Mouse (Mus musculus) stomach, embryonic 15.5 days (tissue): Measurements from ENCODE around the gene Tcfl5. TPM values are rescaled to one million over a fixed set of nuclear protein-coding genes. Genes with fewer than 3 reads are reported as not detected.

ENCODE experiments used
- ATAC-seq: fragments of 200-750 bp; cut with Nextera tagmentation; 2 replicates; pipeline ENCODE4 v1.8.0; 2017; ENCODE audit warnings: low read depth, moderate number of reproducible peaks, moderate TSS enrichment; ENCODE audit not compliant: insufficient read depth, low FRiP score
- H3K27ac ChIP-seq: fragments of 300-500 bp; sonication (generic); 2 replicates; pipeline ENCODE4 v1.5.1; 2015; ENCODE audit warnings: mild to moderate bottlenecking, inconsistent platforms
- H3K27me3 ChIP-seq: fragments of 300-500 bp; sonication (generic); replicated peaks from 2 replicates; pipeline ENCODE4 v1.6.1; 2015; ENCODE audit warnings: inconsistent platforms
- H3K36me3 ChIP-seq: fragments of 300-500 bp; sonication (generic); 2 replicates; pipeline ENCODE4 v1.6.1; 2015; ENCODE audit warnings: inconsistent platforms
- H3K4me1 ChIP-seq: fragments of 300-500 bp; sonication (generic); 2 replicates; pipeline ENCODE4 v1.6.1; 2015; ENCODE audit warnings: inconsistent platforms
- H3K4me2 ChIP-seq: fragments of 300-500 bp; sonication (generic); 2 replicates; pipeline ENCODE4 v1.6.1; 2015; ENCODE audit warnings: mild to moderate bottlenecking, inconsistent platforms
- H3K4me3 ChIP-seq: fragments of 300-500 bp; sonication (generic); replicated peaks from 2 replicates; pipeline ENCODE4 v1.5.1; 2015; ENCODE audit warnings: inconsistent platforms
- H3K9ac ChIP-seq: fragments of 300-500 bp; sonication (generic); 2 replicates; pipeline ENCODE4 v1.6.1; 2015; ENCODE audit warnings: inconsistent platforms
- H3K9me3 ChIP-seq: fragments of 300-500 bp; sonication (generic); 2 replicates; pipeline ENCODE4 v1.6.1; 2016; ENCODE audit warnings: inconsistent platforms
- WGBS: fragments of 180-500 bp; shearing (Covaris S2); methylation state at CpG from one replicate; pipeline ENCODE4 v1.1.7; 2015; 5-methylcytosine and 5-hydroxymethylcytosine counted together
- polyA plus RNA-seq: library from polyadenylated mRNA; unstranded; fragments of >200 nt; fragmentation: Nextera tagmentation; extraction: Ambion mirVana; gene quantifications from 2 replicates; pipeline ENCODE4 v1.2.1, GENCODE M21; 2015

Gene Tcfl5
- 0.12 and 0.21 TPM in 2 replicates for polyA plus RNA-seq

DNA sequence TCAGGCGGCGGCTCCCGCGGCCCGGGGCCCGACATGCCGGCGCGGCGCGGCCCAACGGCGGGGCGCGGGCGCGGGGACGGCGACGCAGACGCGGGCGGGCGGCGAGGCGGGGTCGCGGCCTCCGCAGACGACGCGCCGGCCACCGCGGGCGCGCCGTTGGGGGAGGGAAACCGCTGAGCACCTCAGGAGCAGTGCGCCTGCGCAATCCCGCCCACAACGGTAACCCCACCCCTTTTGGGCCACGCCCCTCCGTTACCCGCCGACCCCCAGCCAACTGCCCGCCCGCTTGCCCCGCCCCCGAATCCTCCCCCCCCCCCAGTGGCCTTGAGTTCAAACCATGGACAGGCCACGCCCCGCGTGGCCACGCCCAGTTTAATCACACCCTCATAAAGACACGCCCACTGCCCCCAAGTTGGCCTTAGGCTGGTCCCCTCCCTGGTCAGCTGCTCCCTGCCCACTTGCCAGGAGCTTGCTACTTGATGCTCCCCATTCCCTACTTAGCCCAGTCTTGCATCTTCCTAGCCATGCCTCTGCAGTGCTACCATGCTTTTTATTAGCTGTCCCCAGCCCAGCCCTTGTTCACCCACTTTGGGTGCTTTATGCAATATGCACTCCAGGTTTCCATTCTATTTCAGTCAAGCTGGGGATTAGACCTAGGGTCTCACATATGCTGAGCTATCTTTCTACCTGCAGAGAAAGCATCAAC is at the start of gene Tcfl5:
Tcfl5 (minus strand) TSS at position 154 of the 706 bp plus-strand sequence.
- 4% methylated on average over 26 of the region's 56 CpGs for WGBS
- peak within 1 kb of the TSS; percentile 37 for H3K4me3 ChIP-seq
- peaks cover 40% of the 10 kb centered on the region for H3K27me3 ChIP-seq
- peak within 1 kb of the TSS; percentile 52 for H3K4me2 ChIP-seq
- H3K9me3 ChIP-seq = peaks cover 8% of the 10 kb centered on the region; the same call in 1 of the 2 replicates
- no peak within 1 kb of the TSS for H3K9ac ChIP-seq
- no peaks in the 10 kb centered on the region for H3K36me3 ChIP-seq
- H3K4me1 ChIP-seq = 0 out of 2 replicates have a peak, but pooled peaks cover 3% of the 10 kb centered on the region
- H3K27ac ChIP-seq = no peak within 1 kb of the TSS
- no peak for ATAC-seq

DNA sequence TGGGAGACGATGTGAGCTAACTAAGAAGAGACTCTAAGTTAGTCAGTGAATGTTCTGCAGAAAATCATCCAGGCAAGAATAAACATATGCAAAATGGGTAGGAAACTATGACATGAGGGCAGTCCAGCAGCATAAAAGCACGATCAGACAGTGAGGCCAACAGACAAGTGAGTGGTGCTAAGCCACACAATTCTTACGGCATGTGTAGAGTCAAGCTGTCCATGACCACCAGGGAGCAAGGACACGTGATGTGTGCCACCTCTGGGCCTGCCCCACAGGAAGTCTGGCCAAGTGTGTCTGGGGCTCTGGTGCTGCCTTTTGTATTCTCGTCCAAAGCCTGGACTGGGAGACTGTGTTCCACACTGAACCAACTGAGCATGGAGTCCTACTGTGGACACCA is 47.3 kb upstream of the Tcfl5 start:
- no peak overlapping the region for H3K9ac ChIP-seq
- H3K27me3 ChIP-seq = no peaks in the 10 kb centered on the region
- H3K36me3 ChIP-seq = peaks cover 49% of the 10 kb centered on the region
- H3K4me1 ChIP-seq = no peaks in the 10 kb centered on the region; the same call in 1 of the 2 replicates
- H3K27ac ChIP-seq = no peak overlapping the region
- no peak overlapping the region for H3K4me3 ChIP-seq
- H3K9me3 ChIP-seq = no peaks in the 10 kb centered on the region
- no peak overlapping the region for H3K4me2 ChIP-seq
- ATAC-seq = no peak
- WGBS = 89% methylated on average over 5 of the region's 5 CpGs

DNA sequence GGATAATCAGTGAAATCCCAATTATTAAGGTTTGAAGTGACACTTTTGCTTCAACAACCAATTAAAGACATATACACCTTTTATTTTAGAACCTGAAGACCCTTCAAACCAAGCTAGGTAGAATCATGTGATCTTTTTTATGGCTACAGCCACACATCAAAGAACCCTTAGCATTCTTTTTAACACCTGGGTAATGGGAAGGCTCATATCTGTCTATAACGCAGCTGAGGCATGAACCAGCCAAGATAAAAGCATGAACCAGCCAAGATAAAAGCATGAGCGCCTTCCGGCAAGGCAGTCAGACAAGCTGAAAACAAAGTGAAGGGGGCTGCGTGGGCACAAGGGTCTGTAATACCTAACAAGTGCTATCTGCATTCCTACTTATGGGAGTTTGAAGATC is 41.5 kb upstream of the Tcfl5 start:
- H3K9me3 ChIP-seq = no peaks in the 10 kb centered on the region
- H3K4me3 ChIP-seq = no peak overlapping the region
- WGBS = 86% methylated on average over 4 of the region's 4 CpGs
- no peaks in the 10 kb centered on the region for H3K4me1 ChIP-seq
- no peak overlapping the region for H3K4me2 ChIP-seq
- H3K36me3 ChIP-seq = peaks cover 73% of the 10 kb centered on the region
- H3K27me3 ChIP-seq = no peaks in the 10 kb centered on the region
- H3K9ac ChIP-seq = no peak overlapping the region
- no peak for ATAC-seq
- H3K27ac ChIP-seq = no peak overlapping the region

DNA sequence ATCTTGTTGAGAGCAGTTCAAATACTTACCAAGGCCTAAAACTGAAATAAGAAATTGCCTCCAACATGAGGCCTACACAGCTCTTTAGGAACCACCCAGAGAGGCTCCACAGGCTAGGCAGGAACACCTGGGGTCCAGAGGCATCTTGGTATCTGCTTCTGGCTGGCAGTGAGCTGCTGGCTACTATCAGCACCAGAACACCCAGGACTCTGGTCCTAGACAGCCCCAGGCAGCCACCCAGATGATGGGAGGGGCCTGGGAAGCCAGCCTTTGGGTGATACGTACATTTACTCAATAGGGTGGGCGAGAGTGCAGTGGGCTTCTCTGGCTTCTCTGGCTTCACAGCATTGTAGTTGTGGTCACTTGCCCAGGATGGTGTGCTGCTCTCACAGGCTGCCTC is 41.0 kb upstream of the Tcfl5 start:
- Histone ChIP-seq H3K27ac (no peak overlapping the region), H3K4me2 (no peak overlapping the region), H3K36me3 (peaks cover 68% of the 10 kb centered on the region), H3K27me3 (no peaks in the 10 kb centered on the region), H3K4me1 (no peaks in the 10 kb centered on the region), H3K4me3 (no peak overlapping the region), H3K9me3 (no peaks in the 10 kb centered on the region), H3K9ac (no peak overlapping the region)
- no peak for ATAC-seq
- whole genome bisulfite sequencing = 88% methylated on average over 2 of the region's 2 CpGs

DNA sequence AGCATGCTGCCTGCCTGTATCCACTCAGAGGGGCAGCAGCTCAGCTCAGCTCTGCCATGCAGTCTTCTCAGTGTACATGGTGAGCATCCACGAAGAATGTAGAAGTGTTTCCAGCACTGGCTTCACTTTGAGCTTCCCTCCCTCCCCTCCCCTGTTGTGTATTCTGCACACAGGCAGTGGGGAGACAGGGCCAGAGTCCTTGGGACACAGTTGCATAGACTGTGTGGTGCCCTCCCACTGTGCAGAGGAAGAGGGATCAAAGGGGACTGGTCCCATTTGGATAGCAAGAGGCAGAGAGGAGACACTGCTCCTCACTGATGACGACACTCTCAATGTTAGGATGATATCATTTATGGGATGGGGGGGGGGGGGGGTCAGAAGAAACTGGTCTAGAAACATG is 38.7 kb upstream of the Tcfl5 start:
- H3K4me2 ChIP-seq = no peak overlapping the region
- WGBS = 59% methylated on average over 2 of the region's 2 CpGs
- H3K4me3 ChIP-seq = no peak overlapping the region
- H3K4me1 ChIP-seq = no peaks in the 10 kb centered on the region
- H3K27ac ChIP-seq = no peak overlapping the region
- no peak overlapping the region for H3K9ac ChIP-seq
- H3K36me3 ChIP-seq = peaks cover 47% of the 10 kb centered on the region
- H3K27me3 ChIP-seq = no peaks in the 10 kb centered on the region
- H3K9me3 ChIP-seq = no peaks in the 10 kb centered on the region
- ATAC-seq = no peak

DNA sequence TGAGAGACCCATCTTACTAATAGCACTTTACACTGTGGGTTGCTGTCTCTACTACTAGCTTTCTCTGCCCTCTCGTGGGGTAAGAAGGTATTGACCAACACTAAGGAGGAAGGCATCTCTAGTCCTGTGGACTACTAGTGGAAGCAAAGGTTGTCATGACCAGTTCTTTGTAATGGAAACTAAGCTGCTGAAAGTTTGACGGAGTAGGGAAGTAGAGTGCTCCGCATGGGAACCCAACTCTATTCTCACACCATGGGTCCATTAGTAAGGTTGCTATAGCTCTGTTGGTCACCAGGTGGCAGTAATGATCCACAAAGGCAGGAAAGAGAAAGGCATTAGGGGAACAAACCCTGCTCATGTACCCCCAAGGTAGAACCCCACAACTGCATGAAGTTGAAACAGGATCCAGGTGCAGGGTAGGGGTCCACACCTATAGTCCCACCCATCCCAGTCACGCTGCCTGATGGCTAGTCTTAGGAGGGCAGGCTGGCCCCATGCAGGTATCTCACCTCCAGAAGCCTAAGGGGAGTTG is 36.2 kb upstream of the Tcfl5 start:
- ATAC-seq = peak; percentile 41
- Histone ChIP-seq H3K36me3 (peaks cover 28% of the 10 kb centered on the region), H3K4me2 (no peak overlapping the region), H3K4me3 (no peak overlapping the region), H3K9me3 (no peaks in the 10 kb centered on the region), H3K4me1 (no peaks in the 10 kb centered on the region), H3K27ac (no peak overlapping the region), H3K27me3 (no peaks in the 10 kb centered on the region), H3K9ac (no peak overlapping the region)
- 27% methylated on average over 4 of the region's 4 CpGs for WGBS

DNA sequence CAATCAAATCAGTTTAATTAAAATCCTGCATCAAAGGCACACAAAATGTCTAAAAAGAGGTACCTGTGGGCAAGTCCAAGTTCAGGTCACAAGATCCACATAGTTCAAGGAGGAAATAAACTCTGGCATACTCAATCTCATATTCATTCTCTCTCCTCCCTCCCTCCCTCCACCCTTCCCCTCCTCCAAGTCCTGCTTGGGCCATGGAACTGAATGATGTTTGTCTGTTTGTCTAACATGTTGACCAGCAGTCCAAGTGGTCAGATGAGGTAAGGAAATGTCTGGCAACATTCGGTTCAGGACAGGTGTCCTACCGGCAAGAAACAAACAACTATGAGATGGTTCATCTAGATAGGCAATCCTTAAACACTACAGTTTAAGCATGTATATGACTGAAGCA is 34.2 kb upstream of the Tcfl5 start:
- H3K36me3 ChIP-seq = peaks cover 32% of the 10 kb centered on the region
- ATAC-seq = no peak
- 82% methylated on average over 2 of the region's 2 CpGs for WGBS

DNA sequence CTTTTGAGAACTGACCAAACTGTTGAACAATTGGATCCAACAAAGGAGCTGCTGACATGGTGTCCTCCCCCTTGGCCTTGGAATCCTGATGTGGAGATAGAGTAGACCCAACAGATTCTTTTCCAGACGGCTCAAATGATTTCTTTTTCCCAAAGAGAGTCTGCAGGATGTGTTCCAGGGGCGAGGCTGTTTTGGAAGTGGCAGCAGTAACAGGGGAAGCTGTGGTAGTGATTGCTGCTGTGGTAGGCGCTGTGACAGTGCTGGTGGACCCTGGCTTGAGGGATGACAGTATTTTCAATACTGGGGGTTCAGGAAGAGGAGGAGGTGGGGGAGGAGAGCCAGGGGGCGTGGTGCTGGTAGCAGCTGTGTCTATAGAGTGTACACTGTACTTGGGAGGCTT is 19.5 kb upstream of the Tcfl5 start:
- Histone ChIP-seq H3K4me3 (no peak overlapping the region), H3K4me1 (no peaks in the 10 kb centered on the region), H3K9ac (no peak overlapping the region), H3K4me2 (no peak overlapping the region), H3K36me3 (peaks cover 26% of the 10 kb centered on the region), H3K27me3 (no peaks in the 10 kb centered on the region), H3K9me3 (no peaks in the 10 kb centered on the region), H3K27ac (no peak overlapping the region)
- no peak for ATAC-seq
- 89% methylated on average over 4 of the region's 4 CpGs for WGBS

More for the DNA sequence above, 34.2 kb upstream of the Tcfl5 start:
- H3K27ac ChIP-seq = no peak overlapping the region
- no peak overlapping the region for H3K9ac ChIP-seq
- H3K4me1 ChIP-seq = no peaks in the 10 kb centered on the region
- no peaks in the 10 kb centered on the region for H3K9me3 ChIP-seq
- no peaks in the 10 kb centered on the region for H3K27me3 ChIP-seq
- H3K4me2 ChIP-seq = no peak overlapping the region
- no peak overlapping the region for H3K4me3 ChIP-seq

DNA sequence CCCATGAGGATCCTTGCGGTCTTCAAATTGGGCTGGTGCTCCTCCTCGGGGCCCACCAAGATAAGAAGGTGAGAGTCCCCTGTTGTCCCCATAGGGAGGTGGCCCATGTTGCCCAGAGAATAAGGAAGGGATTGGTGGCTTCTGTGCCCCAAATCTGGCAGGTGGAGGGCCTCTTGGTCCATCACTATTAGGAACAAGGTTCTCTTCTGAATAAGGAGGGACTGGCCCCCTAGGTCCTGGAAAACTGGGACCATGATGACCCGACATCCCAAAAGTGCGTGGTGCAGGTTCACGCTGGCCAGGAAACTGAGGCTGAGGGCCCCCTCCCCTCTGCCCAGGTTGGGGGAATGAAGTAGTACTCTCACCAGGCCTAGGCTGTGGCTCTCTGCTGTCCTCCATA is 18.0 kb upstream of the Tcfl5 start:
- no peaks in the 10 kb centered on the region for H3K9me3 ChIP-seq
- whole genome bisulfite sequencing = 93% methylated on average over 5 of the region's 5 CpGs
- no peak for ATAC-seq
- no peak overlapping the region for H3K4me2 ChIP-seq
- no peak overlapping the region for H3K27ac ChIP-seq
- H3K4me3 ChIP-seq = no peak overlapping the region
- peaks cover 12% of the 10 kb centered on the region; the same call in 1 of the 2 replicates for H3K36me3 ChIP-seq
- H3K27me3 ChIP-seq = no peaks in the 10 kb centered on the region
- H3K4me1 ChIP-seq = no peaks in the 10 kb centered on the region
- H3K9ac ChIP-seq = no peak overlapping the region

DNA sequence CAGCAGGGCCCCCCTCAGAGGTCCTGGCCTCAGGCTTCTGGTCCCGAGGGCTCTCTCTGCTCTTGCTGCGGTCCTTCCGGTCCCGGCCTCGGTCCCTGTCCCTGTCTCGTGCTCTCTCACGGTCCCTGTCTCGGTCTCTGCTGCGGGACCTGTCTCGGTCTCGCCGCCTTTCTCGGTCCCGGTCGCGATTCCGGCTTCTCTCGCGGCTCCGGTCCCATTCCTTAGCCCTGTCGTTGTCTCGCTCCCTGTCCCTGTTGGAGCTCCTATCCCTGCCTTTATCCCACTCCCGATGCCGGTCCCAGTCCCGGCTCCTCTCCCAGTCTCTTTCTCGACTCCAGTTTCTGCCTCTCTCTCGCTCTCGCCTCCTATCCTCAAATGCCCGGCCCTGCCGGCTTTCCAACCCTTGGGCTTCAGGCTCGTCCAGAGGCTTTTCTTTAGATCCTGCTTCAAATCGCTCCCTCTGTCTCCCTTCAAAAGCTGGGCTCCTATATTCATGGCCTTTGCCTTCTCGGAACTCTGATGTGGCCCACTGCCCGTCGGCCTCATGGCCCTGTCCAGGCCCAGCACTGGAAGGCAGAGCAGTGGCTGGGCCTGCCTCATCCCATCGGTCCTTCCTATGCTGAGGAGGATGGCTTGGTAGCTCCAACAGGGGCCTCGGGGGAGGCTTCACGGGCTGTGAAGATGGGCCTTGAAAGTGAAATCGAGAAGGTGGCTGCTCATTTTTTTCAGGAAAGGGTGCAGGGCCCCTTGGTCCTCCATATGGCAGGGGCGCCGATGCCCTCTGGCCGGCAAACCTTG is 17.0 kb upstream of the Tcfl5 start:
- Histone ChIP-seq H3K27ac (no peak overlapping the region), H3K4me1 (no peaks in the 10 kb centered on the region), H3K4me3 (no peak overlapping the region; the same call in 1 of the 2 replicates), H3K4me2 (peak overlapping the region; percentile 30), H3K9ac (no peak overlapping the region), H3K36me3 (peaks cover 11% of the 10 kb centered on the region; the same call in 1 of the 2 replicates), H3K27me3 (no peaks in the 10 kb centered on the region), H3K9me3 (no peaks in the 10 kb centered on the region)
- 34% methylated on average over 42 of the region's 42 CpGs for WGBS
- no peak for ATAC-seq

DNA sequence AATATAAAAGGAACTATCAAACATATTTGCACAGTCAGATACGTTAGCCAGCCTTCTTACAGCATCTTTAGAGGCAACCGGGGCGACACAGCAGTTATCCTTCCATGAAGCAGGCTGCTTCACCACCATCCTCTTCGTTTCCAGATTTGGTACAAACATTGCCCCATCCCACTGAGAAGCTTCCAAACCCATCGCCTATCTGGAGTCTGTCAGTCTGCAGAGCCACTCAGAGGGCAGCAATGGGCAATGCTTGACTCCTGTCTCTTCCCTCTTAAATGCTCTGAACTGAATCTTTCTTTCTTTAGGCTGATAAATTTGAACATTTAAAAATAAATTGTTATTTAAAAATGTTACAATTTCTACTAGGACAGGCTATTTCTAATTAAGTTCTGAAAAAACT is 15.9 kb upstream of the Tcfl5 start:
- Histone ChIP-seq H3K36me3 (peaks cover 11% of the 10 kb centered on the region; the same call in 1 of the 2 replicates), H3K4me3 (no peak overlapping the region), H3K9me3 (no peaks in the 10 kb centered on the region), H3K27ac (no peak overlapping the region), H3K4me1 (no peaks in the 10 kb centered on the region), H3K9ac (no peak overlapping the region), H3K4me2 (no peak overlapping the region), H3K27me3 (no peaks in the 10 kb centered on the region)
- ATAC-seq = no peak
- 86% methylated on average over 5 of the region's 5 CpGs for WGBS
